Mouse (Mus musculus) midbrain, embryonic 16.5 days (tissue): ENCODE measurements around the gene Tpm3. TPM values are rescaled to one million over a fixed set of nuclear protein-coding genes. Genes with fewer than 3 reads are reported as not detected.

Experiments used
- ATAC-seq: fragments of 200-750 bp; cut with Nextera tagmentation; 2 replicates; pipeline ENCODE4 v1.8.0; 2017; ENCODE audit warnings: moderate TSS enrichment
- H3K27ac ChIP-seq: fragments of 300-500 bp; sonication (generic); 2 replicates; pipeline ENCODE4 v1.5.1; 2014; ENCODE audit warnings: mild to moderate bottlenecking, low read length, mixed read lengths
- H3K27me3 ChIP-seq: fragments of 300-500 bp; sonication (generic); 2 replicates; pipeline ENCODE4 v1.6.1; 2014; ENCODE audit warnings: low read depth, low read length, mixed read lengths; ENCODE audit not compliant: control insufficient read depth, insufficient read depth
- H3K36me3 ChIP-seq: fragments of 300-500 bp; sonication (generic); 2 replicates; pipeline ENCODE4 v1.6.1; 2014; ENCODE audit warnings: mild to moderate bottlenecking, low read length, moderate library complexity, mixed read lengths; ENCODE audit not compliant: control insufficient read depth, insufficient read depth
- H3K4me1 ChIP-seq: fragments of 300-500 bp; sonication (generic); 2 replicates; pipeline ENCODE4 v1.6.1; 2014; ENCODE audit warnings: mild to moderate bottlenecking, low read length, mixed read lengths; ENCODE audit not compliant: control insufficient read depth, insufficient read depth
- H3K4me2 ChIP-seq: fragments of 300-500 bp; sonication (generic); 2 replicates; pipeline ENCODE4 v1.6.1; 2014; ENCODE audit warnings: mild to moderate bottlenecking, low read length, mixed read lengths
- H3K4me3 ChIP-seq: fragments of 300-500 bp; sonication (generic); 2 replicates; pipeline ENCODE4 v1.5.1; 2014; ENCODE audit warnings: low read depth, mild to moderate bottlenecking, low read length, moderate library complexity, mixed read lengths
- H3K9ac ChIP-seq: fragments of 300-500 bp; sonication (generic); 2 replicates; pipeline ENCODE4 v1.6.1; 2014; ENCODE audit warnings: low read depth, low read length, mixed read lengths
- H3K9me3 ChIP-seq: fragments of 300-500 bp; sonication (generic); replicated peaks from 2 replicates; pipeline ENCODE4 v1.6.1; 2014; ENCODE audit warnings: mild to moderate bottlenecking, low read length, mixed read lengths; ENCODE audit not compliant: control insufficient read depth, poor library complexity, severe bottlenecking
- WGBS: fragments of 180-500 bp; shearing (Covaris S2); extraction: QIAGEN DNeasy Blood & Tissue Kit; methylation state at CpG from one replicate; pipeline ENCODE4 v1.1.7; 2014; 5-methylcytosine and 5-hydroxymethylcytosine counted together
- polyA plus RNA-seq: library from polyadenylated mRNA; unstranded; fragments of >200 nt; fragmentation: Nextera tagmentation; extraction: Ambion mirVana; gene quantifications from 2 replicates; pipeline ENCODE4 v1.2.1, GENCODE M21; 2015

Gene Tpm3
- polyA plus RNA-seq, 1 experiment from 2014 or later = 377 TPM

DNA sequence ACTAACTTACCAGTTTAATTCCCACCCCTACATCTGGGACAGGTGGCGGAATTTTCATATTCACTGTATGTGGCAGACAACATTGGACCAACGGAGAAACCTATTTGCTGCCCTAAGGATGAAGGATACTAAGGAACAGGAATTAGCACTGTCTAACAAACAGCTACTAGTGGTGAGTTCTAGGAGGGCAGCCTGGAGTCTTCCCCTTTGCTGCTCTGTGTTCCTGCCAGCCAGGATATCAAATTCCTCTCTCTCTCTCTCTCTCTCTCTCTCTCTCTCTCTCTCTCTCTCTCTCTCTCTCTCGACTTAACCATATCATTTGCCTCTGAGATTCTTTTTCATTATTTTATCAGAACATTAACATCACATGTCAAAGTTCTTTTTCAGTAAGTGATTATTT, 8.1 kb upstream of the Tpm3 start:
- no peak overlapping the region for H3K4me3 ChIP-seq
- H3K9ac ChIP-seq = no peak overlapping the region
- no peak overlapping the region for H3K4me2 ChIP-seq
- no peaks in the 10 kb centered on the region for H3K4me1 ChIP-seq
- no peak for ATAC-seq
- no peaks in the 10 kb centered on the region for H3K9me3 ChIP-seq
- WGBS = 85% methylated on average over 3 of the region's 3 CpGs
- no peak overlapping the region for H3K27ac ChIP-seq
- H3K36me3 ChIP-seq = peaks cover 13% of the 10 kb centered on the region
- H3K27me3 ChIP-seq = no peaks in the 10 kb centered on the region

DNA sequence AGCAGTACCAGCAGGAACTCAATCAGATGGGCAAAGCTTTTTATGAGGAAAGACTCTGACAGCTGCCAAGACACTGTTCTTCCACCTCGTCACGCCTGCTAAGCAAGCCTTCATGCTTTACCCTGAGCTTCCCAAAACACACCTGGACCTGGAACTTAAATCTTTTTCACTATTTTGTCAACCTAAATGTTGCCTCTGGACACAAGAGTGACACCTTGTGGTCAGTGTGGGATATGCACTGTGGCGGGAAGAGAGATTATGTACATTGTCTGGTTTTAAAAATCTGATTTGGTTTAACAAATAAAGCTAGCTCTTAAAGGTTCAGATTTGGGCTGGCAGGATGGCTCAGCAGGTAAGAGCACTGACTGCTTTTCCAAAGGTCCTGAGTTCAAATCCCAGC, 6.9 kb upstream of the Tpm3 start:
- Histone ChIP-seq H3K9ac (no peak overlapping the region), H3K36me3 (peaks cover 13% of the 10 kb centered on the region), H3K4me2 (no peak overlapping the region), H3K4me3 (no peak overlapping the region), H3K27ac (no peak overlapping the region), H3K27me3 (no peaks in the 10 kb centered on the region), H3K4me1 (no peaks in the 10 kb centered on the region), H3K9me3 (no peaks in the 10 kb centered on the region)
- no peak for ATAC-seq
- 52% methylated on average over 3 of the region's 3 CpGs for WGBS

DNA sequence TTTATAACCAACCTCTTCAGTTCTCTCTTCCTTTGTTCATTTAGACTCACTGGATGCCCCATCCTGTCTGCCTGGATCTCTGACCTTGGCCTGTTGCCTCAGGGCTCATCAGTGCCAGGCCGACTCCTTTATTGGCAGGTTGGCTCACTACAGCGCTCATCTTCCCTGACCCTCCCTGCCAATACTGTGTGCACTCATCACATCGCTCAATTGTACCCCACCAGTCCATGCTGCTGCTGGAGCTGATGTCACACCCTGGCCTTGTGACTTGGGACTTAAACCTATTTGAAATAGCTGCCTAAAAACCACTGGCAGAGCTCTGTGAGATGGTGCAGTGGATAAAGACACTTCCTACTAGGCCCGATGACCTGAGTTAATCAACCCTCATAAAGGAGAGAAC, 4.6 kb upstream of the Tpm3 start:
- no peaks in the 10 kb centered on the region for H3K4me1 ChIP-seq
- H3K9ac ChIP-seq = no peak overlapping the region
- no peak overlapping the region for H3K4me3 ChIP-seq
- no peaks in the 10 kb centered on the region for H3K9me3 ChIP-seq
- H3K36me3 ChIP-seq = peaks cover 4% of the 10 kb centered on the region
- H3K27ac ChIP-seq = no peak overlapping the region
- no peaks in the 10 kb centered on the region for H3K27me3 ChIP-seq
- 91% methylated on average over 4 of the region's 4 CpGs for WGBS
- H3K4me2 ChIP-seq = no peak overlapping the region
- no peak for ATAC-seq

DNA sequence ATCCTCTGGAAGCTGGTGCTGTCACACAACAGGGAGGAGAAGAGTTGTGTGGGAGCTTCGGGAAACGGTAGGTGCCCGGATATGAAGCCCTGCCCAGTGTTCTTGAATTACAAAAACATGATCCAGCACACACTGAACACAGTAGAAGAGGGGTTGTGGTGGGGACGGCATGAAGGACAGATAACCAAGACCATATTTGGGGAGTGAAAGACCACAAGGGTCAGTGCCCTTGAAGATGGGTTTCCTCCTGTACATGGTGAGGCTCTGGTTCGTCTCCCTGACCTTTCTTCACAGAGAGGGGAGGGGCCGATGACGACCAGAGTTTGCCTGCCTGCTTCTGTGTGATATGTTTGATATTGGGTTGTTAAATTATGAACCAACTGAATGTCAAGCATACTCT, 2.8 kb upstream of the Tpm3 start:
- no peaks in the 10 kb centered on the region for H3K27me3 ChIP-seq
- H3K36me3 ChIP-seq = peaks cover 4% of the 10 kb centered on the region; the same call in 1 of the 2 replicates
- H3K9ac ChIP-seq = no peak overlapping the region
- H3K4me3 ChIP-seq = no peak overlapping the region
- no peaks in the 10 kb centered on the region for H3K9me3 ChIP-seq
- ATAC-seq = no peak
- WGBS = 84% methylated on average over 7 of the region's 7 CpGs
- no peaks in the 10 kb centered on the region for H3K4me1 ChIP-seq
- H3K27ac ChIP-seq = no peak overlapping the region
- no peak overlapping the region for H3K4me2 ChIP-seq

DNA sequence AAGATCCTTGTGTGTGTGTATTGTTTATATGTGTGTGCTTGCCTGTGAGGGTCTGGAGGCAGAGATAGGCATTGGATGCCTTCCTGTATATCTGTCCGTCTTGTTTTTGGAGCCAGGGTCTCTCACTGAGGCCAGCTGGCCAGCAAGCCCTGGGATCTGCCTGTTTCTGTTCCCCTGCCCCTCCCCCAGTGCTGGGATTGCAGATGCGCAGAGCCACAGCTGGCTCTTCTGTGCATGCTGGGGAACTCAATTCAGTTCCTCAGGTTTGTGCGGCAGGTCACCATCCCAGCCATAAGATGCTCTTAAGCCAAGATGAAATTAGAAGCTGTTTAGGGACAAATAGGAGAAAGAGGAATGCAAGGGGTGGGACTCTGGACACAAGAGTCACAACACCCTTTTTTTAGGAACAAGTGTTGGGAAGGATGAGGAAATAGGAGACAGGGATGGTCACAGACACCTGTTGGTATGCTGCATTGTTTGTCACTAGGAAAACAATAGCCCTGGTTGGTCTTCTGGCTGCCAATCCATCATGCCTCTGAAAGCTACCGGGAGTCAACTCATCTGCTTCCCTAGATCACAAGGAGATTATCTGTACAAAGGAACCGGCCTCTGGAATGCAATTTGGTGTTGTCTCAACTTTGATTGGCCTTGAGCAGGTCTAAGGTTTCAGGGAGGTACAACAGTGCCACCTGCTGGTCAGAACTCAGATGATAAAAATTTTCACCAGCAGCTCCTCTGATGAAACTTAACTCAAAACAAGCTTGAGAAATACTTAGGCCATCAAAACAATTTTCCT, 4.7 kb downstream of the Tpm3 start:
- Histone ChIP-seq H3K4me2 (no peak overlapping the region), H3K27ac (no peak overlapping the region), H3K36me3 (no peaks in the 10 kb centered on the region), H3K27me3 (no peaks in the 10 kb centered on the region), H3K9me3 (no peaks in the 10 kb centered on the region), H3K4me1 (peaks cover 20% of the 10 kb centered on the region), H3K9ac (no peak overlapping the region), H3K4me3 (no peak overlapping the region)
- WGBS = 8% methylated on average over 5 of the region's 5 CpGs
- no peak for ATAC-seq

DNA sequence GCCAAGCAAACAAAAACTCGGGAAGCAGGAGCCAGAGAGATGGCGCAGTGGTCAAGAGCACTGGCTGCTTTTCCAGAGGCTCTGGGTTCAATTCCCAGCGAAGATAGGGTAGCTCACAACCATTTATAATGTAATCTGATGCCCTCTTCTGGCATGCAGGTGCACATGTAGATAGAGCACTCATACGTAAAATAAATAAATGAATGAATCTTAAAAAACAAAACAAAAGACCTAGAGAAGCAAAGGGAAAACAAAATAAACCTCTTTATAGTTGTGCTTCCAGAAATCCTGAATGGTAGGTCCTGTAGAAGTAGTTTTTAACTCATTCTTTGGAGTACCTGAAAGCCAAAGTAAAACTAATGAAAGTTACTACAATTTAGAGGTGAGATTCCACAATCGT, 5.8 kb downstream of the Tpm3 start:
- no peaks in the 10 kb centered on the region for H3K27me3 ChIP-seq
- ATAC-seq = no peak
- H3K9me3 ChIP-seq = no peaks in the 10 kb centered on the region
- H3K36me3 ChIP-seq = no peaks in the 10 kb centered on the region
- H3K4me3 ChIP-seq = no peak overlapping the region
- WGBS = 55% methylated on average over 5 of the region's 5 CpGs
- H3K27ac ChIP-seq = no peak overlapping the region
- H3K4me1 ChIP-seq = peaks cover 29% of the 10 kb centered on the region
- no peak overlapping the region for H3K9ac ChIP-seq
- no peak overlapping the region for H3K4me2 ChIP-seq

DNA sequence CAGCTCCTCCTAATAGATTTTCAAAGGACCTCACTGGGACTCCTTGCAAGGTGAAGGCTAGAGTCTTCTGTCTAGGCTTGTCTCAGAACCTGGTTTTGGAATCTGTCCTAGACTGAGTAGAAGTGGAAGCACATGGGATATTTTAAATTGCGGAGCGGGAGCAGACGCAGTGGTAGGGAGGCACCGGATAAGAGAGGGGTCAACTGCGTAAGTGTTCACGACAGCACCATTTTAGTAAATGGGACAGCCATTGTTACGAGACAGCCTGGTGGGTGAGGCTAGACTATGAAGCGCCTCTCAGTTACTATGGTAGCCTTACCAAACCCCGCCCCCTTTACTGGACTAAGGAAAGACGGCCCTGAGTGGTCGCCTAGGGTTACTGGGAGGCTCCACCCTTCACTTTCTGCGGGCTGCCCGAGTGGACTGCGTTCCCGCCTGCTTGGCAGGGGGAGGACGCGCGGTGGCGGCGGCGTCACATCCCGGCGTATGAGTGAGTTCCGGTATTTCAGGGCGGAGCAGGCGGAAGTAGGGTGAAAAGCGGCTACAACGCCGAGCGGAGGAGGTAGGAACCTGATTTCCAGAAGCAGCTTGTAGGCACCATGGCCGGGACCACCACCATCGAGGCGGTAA, 6.8 kb downstream of the Tpm3 start:
- Histone ChIP-seq H3K27ac (peak overlapping the region; percentile 93), H3K4me1 (peaks cover 39% of the 10 kb centered on the region), H3K9ac (peak overlapping the region; percentile 90), H3K4me3 (peak overlapping the region; percentile 95), H3K36me3 (no peaks in the 10 kb centered on the region), H3K27me3 (no peaks in the 10 kb centered on the region), H3K4me2 (peak overlapping the region; percentile 93), H3K9me3 (no peaks in the 10 kb centered on the region)
- whole genome bisulfite sequencing = under 1% methylated on average over 33 of the region's 33 CpGs
- peak; percentile 96 for ATAC-seq

DNA sequence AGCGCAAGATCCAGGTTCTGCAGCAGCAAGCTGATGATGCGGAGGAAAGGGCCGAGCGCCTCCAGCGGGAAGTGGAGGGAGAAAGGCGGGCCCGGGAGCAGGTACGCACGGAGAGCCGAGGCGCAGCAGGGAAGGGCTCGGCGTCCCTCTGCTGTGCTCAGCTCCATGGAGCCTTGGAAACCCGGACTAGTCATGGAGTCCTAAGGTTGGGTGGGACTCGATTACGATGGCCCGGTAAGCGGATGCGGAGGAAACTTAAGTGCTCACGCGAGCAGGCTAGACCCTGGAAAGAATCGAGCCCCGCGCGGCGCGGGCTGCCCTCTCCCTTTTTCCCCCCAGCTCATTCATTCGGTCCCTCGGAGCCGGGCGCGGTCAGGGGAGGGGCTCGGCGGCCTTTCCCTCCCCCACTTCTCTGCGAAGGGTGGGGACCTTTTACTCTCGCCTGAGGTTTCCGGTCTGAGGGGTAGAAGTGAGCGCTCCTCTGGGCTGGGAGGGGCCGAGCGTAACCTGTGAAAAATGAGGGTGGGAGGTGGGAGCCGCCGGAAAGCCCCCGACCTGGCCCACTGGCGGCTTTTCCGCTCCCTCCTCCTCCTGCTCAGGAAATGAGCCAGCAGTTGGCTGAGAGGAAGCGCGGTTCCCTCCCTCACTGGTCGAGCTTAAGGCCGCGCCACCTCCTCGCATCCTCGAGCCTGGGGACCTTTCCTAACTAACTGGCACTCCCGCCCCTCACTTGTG, 7.5 kb downstream of the Tpm3 start:
- H3K27ac ChIP-seq = peak overlapping the region; percentile 93
- WGBS = 0% methylated on average over 51 of the region's 53 CpGs
- H3K9ac ChIP-seq = peak overlapping the region; percentile 90
- no peaks in the 10 kb centered on the region for H3K27me3 ChIP-seq
- H3K4me1 ChIP-seq = peaks cover 46% of the 10 kb centered on the region
- peak overlapping the region; percentile 93 for H3K4me2 ChIP-seq
- ATAC-seq = peak; percentile 80
- H3K9me3 ChIP-seq = no peaks in the 10 kb centered on the region
- no peaks in the 10 kb centered on the region for H3K36me3 ChIP-seq
- H3K4me3 ChIP-seq = peak overlapping the region; percentile 95

DNA sequence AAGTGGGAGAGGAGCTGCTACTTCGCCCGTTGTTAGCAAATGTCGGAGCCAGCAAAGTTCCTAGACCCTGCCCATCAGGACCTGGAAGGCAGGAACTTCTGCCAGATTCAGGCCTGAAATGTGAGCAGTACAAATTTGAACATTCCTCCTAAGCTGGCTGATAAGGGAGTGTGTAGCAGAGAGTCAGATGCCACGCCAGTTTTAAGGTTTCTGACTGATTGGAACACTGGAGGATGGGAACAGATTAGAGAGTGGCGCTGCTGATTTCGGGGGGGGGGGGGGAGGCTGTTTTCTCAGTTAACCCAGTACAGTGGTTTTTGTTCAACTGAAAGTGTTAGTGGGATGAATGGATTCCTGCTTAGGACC, 8.0 kb downstream of the Tpm3 start:
- no peaks in the 10 kb centered on the region for H3K27me3 ChIP-seq
- no peaks in the 10 kb centered on the region for H3K36me3 ChIP-seq
- WGBS = under 1% methylated on average over 6 of the region's 6 CpGs
- H3K9me3 ChIP-seq = no peaks in the 10 kb centered on the region
- peak overlapping the region; percentile 93 for H3K4me2 ChIP-seq
- no peak for ATAC-seq
- peak overlapping the region; percentile 93 for H3K27ac ChIP-seq
- peak overlapping the region; percentile 90 for H3K9ac ChIP-seq
- H3K4me1 ChIP-seq = peaks cover 49% of the 10 kb centered on the region
- peak overlapping the region; percentile 95 for H3K4me3 ChIP-seq
